Mouse (Mus musculus) limb, embryonic 13.5 days (tissue): Measurements from ENCODE around the gene Nbas. TPM values are rescaled to one million over a fixed set of nuclear protein-coding genes. Genes with fewer than 3 reads are reported as not detected.

Experiments used
- ATAC-seq: fragments of 200-750 bp; cut with Nextera tagmentation; 2 replicates; pipeline ENCODE4 v1.8.0; 2017; ENCODE audit warnings: low read depth, moderate number of reproducible peaks, moderate TSS enrichment; ENCODE audit not compliant: low FRiP score
- H3K27ac ChIP-seq: fragments of 300-500 bp; sonication (generic); 2 replicates; pipeline ENCODE4 v1.5.1; 2015; ENCODE audit warnings: inconsistent platforms, mild to moderate bottlenecking, moderate library complexity
- H3K27me3 ChIP-seq: fragments of 300-500 bp; sonication (generic); 2 replicates; pipeline ENCODE4 v1.6.1; 2015; ENCODE audit warnings: mild to moderate bottlenecking, inconsistent platforms
- H3K36me3 ChIP-seq: fragments of 300-500 bp; sonication (generic); 2 replicates; pipeline ENCODE4 v1.6.1; 2015; ENCODE audit warnings: inconsistent platforms, mild to moderate bottlenecking, moderate library complexity
- H3K4me1 ChIP-seq: fragments of 300-500 bp; sonication (generic); 2 replicates; pipeline ENCODE4 v1.6.1; 2015; ENCODE audit warnings: inconsistent platforms
- H3K4me2 ChIP-seq: fragments of 300-500 bp; sonication (generic); replicated peaks from 2 replicates; pipeline ENCODE4 v1.6.1; 2015; ENCODE audit warnings: inconsistent platforms, mild to moderate bottlenecking, moderate library complexity
- H3K4me3 ChIP-seq: fragments of 300-500 bp; sonication (generic); 2 replicates; pipeline ENCODE4 v1.5.1; 2015; ENCODE audit warnings: moderate library complexity, mild to moderate bottlenecking, inconsistent platforms
- H3K9ac ChIP-seq: fragments of 300-500 bp; sonication (generic); 2 replicates; pipeline ENCODE4 v1.6.1; 2015; ENCODE audit warnings: mild to moderate bottlenecking, inconsistent platforms
- H3K9me3 ChIP-seq: fragments of 300-500 bp; sonication (generic); 2 replicates; pipeline ENCODE4 v1.6.1; 2016; ENCODE audit warnings: inconsistent platforms
- WGBS: fragments of 180-500 bp; shearing (Covaris S2); methylation state at CpG from one replicate; pipeline ENCODE4 v1.1.7; 2015; 5-methylcytosine and 5-hydroxymethylcytosine counted together
- polyA plus RNA-seq: library from polyadenylated mRNA; unstranded; fragments of >200 nt; fragmentation: Nextera tagmentation; extraction: Ambion mirVana; gene quantifications from 2 replicates; pipeline ENCODE4 v1.2.1, GENCODE M21; 2015

The Nbas gene
- polyA plus RNA-seq, 1 experiment from 2014 or later, result 15.9 TPM

DNA sequence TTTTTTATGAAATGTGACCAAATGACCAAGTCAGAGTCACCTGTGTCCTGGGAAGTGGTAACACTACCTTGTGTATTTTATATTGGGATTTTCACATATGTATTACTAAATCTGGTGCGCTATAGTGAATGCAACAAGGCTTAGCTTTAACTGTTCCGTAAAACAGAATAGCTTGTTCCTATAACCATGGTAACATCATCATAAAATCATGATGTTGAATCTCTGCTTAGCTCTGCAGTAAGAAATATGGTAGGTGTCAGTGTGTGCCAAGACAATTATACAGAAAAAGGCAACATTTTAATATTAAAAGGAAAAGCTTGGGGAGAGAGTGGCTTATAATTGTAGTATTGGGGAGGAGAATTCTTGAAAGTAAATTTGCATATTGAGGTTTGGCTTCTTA lies 45.0 kb downstream of the Nbas start:
- H3K36me3 ChIP-seq, result peaks cover 27% of the 10 kb centered on the region
- no peak overlapping the region for H3K4me2 ChIP-seq
- WGBS, result 91% methylated on average over 2 of the region's 2 CpGs
- no peaks in the 10 kb centered on the region for H3K27me3 ChIP-seq
- ATAC-seq, result no peak
- H3K9ac ChIP-seq, result no peak overlapping the region
- no peaks in the 10 kb centered on the region for H3K9me3 ChIP-seq
- no peak overlapping the region for H3K4me3 ChIP-seq
- no peaks in the 10 kb centered on the region for H3K4me1 ChIP-seq
- no peak overlapping the region for H3K27ac ChIP-seq

GRCm38 (mm10) chr12:13314384-13314783 lies 45.5 kb downstream of the Nbas start:
- no peak for ATAC-seq
- H3K4me2 ChIP-seq, result no peak overlapping the region
- H3K27ac ChIP-seq, result no peak overlapping the region
- H3K27me3 ChIP-seq, result no peaks in the 10 kb centered on the region
- no peak overlapping the region for H3K9ac ChIP-seq
- WGBS, result 81% methylated on average over 3 of the region's 3 CpGs
- H3K36me3 ChIP-seq, result peaks cover 27% of the 10 kb centered on the region
- H3K4me1 ChIP-seq, result no peaks in the 10 kb centered on the region
- H3K9me3 ChIP-seq, result no peaks in the 10 kb centered on the region
- H3K4me3 ChIP-seq, result no peak overlapping the region

DNA sequence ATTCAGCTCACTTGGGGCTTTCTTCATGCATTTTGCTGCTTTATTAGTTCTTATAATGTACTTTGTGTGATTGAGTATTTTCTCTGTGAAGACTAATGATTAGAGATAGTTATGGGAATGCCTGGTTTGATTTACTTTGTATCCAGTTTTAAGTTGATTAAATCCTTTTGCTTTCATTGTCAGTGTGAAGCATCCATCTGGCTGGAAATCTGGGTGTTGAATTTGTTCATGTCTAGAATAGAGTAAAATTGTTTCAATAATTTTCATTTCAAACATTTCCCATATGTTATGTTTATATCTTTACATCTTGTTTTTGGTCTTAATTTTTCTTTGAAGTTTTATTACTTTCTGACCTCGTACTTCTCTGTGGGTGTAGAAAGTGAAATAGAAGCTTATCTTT lies 46.1 kb downstream of the Nbas start:
- no peak for ATAC-seq
- no peak overlapping the region for H3K4me2 ChIP-seq
- no peak overlapping the region for H3K9ac ChIP-seq
- H3K36me3 ChIP-seq, result peaks cover 24% of the 10 kb centered on the region
- H3K9me3 ChIP-seq, result no peaks in the 10 kb centered on the region
- no peaks in the 10 kb centered on the region for H3K27me3 ChIP-seq
- H3K27ac ChIP-seq, result no peak overlapping the region
- 75% methylated on average over 1 of the region's 1 CpGs for WGBS
- H3K4me1 ChIP-seq, result no peaks in the 10 kb centered on the region
- no peak overlapping the region for H3K4me3 ChIP-seq

DNA sequence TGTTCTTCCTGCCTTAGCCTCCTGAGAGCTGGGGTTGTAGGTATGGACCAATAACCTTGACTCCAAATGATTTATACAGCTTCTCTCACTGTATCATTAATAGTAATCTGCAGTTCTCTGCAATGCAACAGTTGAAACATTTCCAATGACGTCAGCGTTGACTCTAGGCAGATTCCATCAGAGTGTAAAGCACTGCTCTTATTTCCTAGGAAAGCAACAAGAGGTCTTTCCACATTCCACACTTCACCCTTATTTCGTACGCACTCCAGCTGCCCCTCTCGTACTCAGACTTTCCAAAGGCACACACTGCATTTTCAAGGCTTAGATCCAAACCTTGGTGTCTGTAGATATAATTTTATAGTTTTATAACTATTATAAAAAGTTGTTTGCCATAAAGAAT lies 73.6 kb downstream of the Nbas start:
- H3K4me1 ChIP-seq, result no peaks in the 10 kb centered on the region
- peaks cover 24% of the 10 kb centered on the region for H3K36me3 ChIP-seq
- no peak overlapping the region for H3K27ac ChIP-seq
- no peak overlapping the region for H3K4me3 ChIP-seq
- H3K4me2 ChIP-seq, result no peak overlapping the region
- WGBS, result 79% methylated on average over 5 of the region's 5 CpGs
- no peak for ATAC-seq
- no peaks in the 10 kb centered on the region for H3K27me3 ChIP-seq
- H3K9ac ChIP-seq, result no peak overlapping the region
- H3K9me3 ChIP-seq, result no peaks in the 10 kb centered on the region

- H3K36me3 ChIP-seq, result peaks cover 42% of the 10 kb centered on the region
Measured at GRCm38 (mm10) chr12:13356201-13356600, 87.3 kb downstream of the Nbas start.

GRCm38 (mm10) chr12:13356769-13357168 lies 87.8 kb downstream of the Nbas start:
- Histone ChIP-seq H3K4me3 (no peak overlapping the region), H3K27me3 (no peaks in the 10 kb centered on the region), H3K9me3 (no peaks in the 10 kb centered on the region), H3K27ac (no peak overlapping the region), H3K4me1 (no peaks in the 10 kb centered on the region), H3K9ac (no peak overlapping the region), H3K36me3 (peaks cover 44% of the 10 kb centered on the region), H3K4me2 (no peak overlapping the region)
- WGBS, result 87% methylated on average over 7 of the region's 7 CpGs
- ATAC-seq, result no peak

More at GRCm38 (mm10) chr12:13356201-13356600, 87.3 kb downstream of the Nbas start:
- ATAC-seq, result no peak
- Histone ChIP-seq H3K27ac (no peak overlapping the region), H3K27me3 (no peaks in the 10 kb centered on the region), H3K4me1 (no peaks in the 10 kb centered on the region), H3K9ac (no peak overlapping the region), H3K4me3 (no peak overlapping the region), H3K9me3 (no peaks in the 10 kb centered on the region), H3K4me2 (no peak overlapping the region)
- WGBS, result 90% methylated on average over 10 of the region's 10 CpGs

DNA sequence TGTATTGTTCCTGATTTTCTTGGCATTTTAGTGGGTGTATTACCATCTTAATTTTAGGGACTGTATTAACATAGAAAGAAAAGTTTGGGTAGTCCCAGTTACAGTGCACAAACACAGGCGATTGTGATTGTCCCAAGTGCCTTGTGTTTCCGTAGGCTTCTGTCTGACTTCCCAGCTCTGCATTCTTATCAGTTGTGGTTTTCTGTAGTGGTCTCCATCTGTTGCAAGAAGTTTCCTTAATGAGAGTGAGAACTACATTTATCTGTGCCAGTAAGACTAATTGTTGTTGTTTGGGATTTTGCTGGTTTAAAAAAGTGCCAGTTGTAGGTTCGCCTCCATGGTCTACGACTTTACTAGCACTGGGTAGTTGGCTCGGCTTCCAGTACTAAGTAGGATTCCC lies 88.3 kb downstream of the Nbas start:
- H3K4me2 ChIP-seq, result no peak overlapping the region
- H3K9me3 ChIP-seq, result no peaks in the 10 kb centered on the region
- no peak overlapping the region for H3K27ac ChIP-seq
- WGBS, result 94% methylated on average over 5 of the region's 5 CpGs
- ATAC-seq, result no peak
- peaks cover 49% of the 10 kb centered on the region for H3K36me3 ChIP-seq
- H3K9ac ChIP-seq, result no peak overlapping the region
- no peak overlapping the region for H3K4me3 ChIP-seq
- no peaks in the 10 kb centered on the region for H3K27me3 ChIP-seq
- H3K4me1 ChIP-seq, result no peaks in the 10 kb centered on the region

DNA sequence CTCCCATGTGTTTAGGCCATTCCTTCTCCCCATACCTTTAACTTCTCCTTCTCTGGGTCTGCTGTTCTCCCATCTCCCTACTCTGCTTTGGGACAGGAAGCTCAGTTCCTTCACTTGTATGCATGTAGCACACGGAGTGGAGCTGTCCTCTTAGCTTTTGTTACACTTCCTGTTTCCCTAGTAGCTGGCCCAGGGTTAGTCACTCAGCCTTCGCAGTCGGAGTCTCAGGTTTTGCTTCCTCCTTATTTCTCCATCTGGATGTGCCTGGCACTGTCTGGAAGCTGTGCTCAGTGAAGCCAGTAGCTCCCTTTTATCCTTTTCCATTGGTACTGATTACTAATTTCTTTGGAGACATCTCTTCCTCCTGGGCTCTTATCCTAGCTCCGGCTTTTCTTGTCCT lies 89.9 kb downstream of the Nbas start:
- ATAC-seq, result no peak
- no peak overlapping the region for H3K4me3 ChIP-seq
- no peak overlapping the region for H3K4me2 ChIP-seq
- H3K4me1 ChIP-seq, result no peaks in the 10 kb centered on the region
- H3K27me3 ChIP-seq, result no peaks in the 10 kb centered on the region
- no peak overlapping the region for H3K9ac ChIP-seq
- 67% methylated on average over 4 of the region's 4 CpGs for WGBS
- no peaks in the 10 kb centered on the region for H3K9me3 ChIP-seq
- peaks cover 59% of the 10 kb centered on the region for H3K36me3 ChIP-seq
- no peak overlapping the region for H3K27ac ChIP-seq

GRCm38 (mm10) chr12:13360183-13360811 lies 91.4 kb downstream of the Nbas start:
- H3K9ac ChIP-seq, result no peak overlapping the region
- no peak for ATAC-seq
- no peak overlapping the region for H3K27ac ChIP-seq
- H3K4me3 ChIP-seq, result no peak overlapping the region
- no peaks in the 10 kb centered on the region for H3K9me3 ChIP-seq
- 43% methylated on average over 7 of the region's 7 CpGs for WGBS
- no peaks in the 10 kb centered on the region for H3K4me1 ChIP-seq
- H3K36me3 ChIP-seq, result peaks cover 59% of the 10 kb centered on the region
- no peaks in the 10 kb centered on the region for H3K27me3 ChIP-seq
- no peak overlapping the region for H3K4me2 ChIP-seq

DNA sequence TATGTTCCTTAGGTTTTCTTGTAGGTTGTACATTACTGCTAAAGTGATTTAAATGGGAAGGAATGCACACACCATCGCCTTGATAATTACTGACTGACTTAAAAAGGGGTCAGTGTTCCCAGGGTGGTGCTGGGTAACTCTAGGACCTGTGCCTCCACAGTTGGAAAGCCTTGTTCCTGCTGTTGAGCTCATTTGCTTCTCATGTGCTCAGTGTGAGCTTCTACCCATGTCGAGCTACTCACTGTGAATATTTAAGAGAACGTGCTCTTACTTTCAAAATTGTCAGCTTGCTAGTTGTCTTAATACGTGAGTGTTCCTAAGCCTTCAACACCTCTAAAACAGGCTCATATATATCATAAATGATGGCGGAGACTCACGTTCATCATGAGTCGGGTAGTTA lies 112.6 kb downstream of the Nbas start:
- no peaks in the 10 kb centered on the region for H3K27me3 ChIP-seq
- H3K9me3 ChIP-seq, result no peaks in the 10 kb centered on the region
- no peaks in the 10 kb centered on the region for H3K4me1 ChIP-seq
- H3K36me3 ChIP-seq, result peaks cover 9% of the 10 kb centered on the region
- ATAC-seq, result no peak
- no peak overlapping the region for H3K4me3 ChIP-seq
- no peak overlapping the region for H3K4me2 ChIP-seq
- H3K9ac ChIP-seq, result no peak overlapping the region
- H3K27ac ChIP-seq, result no peak overlapping the region
- WGBS, result 88% methylated on average over 7 of the region's 7 CpGs

DNA sequence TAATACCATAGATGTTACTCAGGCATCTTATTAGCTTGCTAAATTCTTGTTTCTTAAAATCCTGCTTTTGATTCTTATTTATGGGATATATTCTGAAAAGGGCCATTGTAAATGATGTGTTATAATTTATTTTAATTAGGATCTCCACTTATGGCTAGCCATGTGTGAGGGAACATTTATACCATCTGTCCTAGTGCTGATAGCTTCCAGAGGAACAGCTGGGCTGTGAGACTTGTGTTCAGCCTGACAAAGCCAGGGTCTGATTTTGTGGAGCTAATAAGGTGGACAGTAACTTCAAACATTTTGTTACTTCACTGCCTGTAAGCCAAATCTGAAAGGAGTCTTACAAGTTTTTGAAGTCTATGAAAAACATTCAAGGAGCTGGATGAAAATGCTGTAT lies 113.1 kb downstream of the Nbas start:
- Histone ChIP-seq H3K4me2 (no peak overlapping the region), H3K4me1 (no peaks in the 10 kb centered on the region)

GRCm38 (mm10) chr12:13389644-13390043 lies 120.7 kb downstream of the Nbas start:
- WGBS, result 88% methylated on average over 1 of the region's 1 CpGs

More for the DNA sequence above, 113.1 kb downstream of the Nbas start:
- Histone ChIP-seq H3K27ac (no peak overlapping the region), H3K36me3 (peaks cover 7% of the 10 kb centered on the region; the same call in 1 of the 2 replicates), H3K9me3 (no peaks in the 10 kb centered on the region), H3K27me3 (no peaks in the 10 kb centered on the region), H3K4me3 (no peak overlapping the region), H3K9ac (no peak overlapping the region)
- ATAC-seq, result no peak

DNA sequence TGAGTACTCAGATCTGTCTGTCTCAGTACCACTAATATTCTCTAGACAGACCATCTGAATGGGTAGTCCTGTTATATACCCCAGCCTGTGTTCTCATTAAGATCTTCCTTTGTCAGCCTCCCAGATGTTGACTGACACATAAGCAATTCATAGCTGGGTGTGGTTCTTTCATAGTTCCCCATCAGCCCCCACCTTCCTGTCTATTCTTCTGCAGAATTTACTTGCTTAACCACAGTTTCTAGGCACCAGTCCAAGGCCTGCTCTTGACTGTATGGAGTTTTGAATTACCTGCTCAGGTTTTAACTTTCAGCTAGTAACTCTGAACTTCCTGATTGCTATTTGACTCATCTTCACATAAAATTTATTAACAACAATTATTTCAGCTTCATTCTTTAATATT lies 141.3 kb downstream of the Nbas start:
- H3K4me2 ChIP-seq, result no peak overlapping the region
- ATAC-seq, result no peak

More at GRCm38 (mm10) chr12:13389644-13390043, 120.7 kb downstream of the Nbas start:
- Histone ChIP-seq H3K27me3 (no peaks in the 10 kb centered on the region), H3K27ac (no peak overlapping the region), H3K4me2 (no peak overlapping the region), H3K4me1 (no peaks in the 10 kb centered on the region), H3K9ac (no peak overlapping the region), H3K36me3 (peaks cover 27% of the 10 kb centered on the region), H3K9me3 (no peaks in the 10 kb centered on the region), H3K4me3 (no peak overlapping the region)
- no peak for ATAC-seq

More for the DNA sequence above, 141.3 kb downstream of the Nbas start:
- no peaks in the 10 kb centered on the region for H3K4me1 ChIP-seq
- no peak overlapping the region for H3K4me3 ChIP-seq
- H3K27ac ChIP-seq, result no peak overlapping the region
- H3K36me3 ChIP-seq, result peaks cover 16% of the 10 kb centered on the region
- no peaks in the 10 kb centered on the region for H3K27me3 ChIP-seq
- H3K9me3 ChIP-seq, result no peaks in the 10 kb centered on the region
- no peak overlapping the region for H3K9ac ChIP-seq
